Mouse (Mus musculus): Measurements from ENCODE around the gene Olfr1044.

GRCm38 (mm10) chr2:86177720-86178119 is at the start of gene Olfr1044:
- no peak for TF ChIP-seq CTCF (IDR thresholded peaks at IDR 0.05)
- no peak for TF ChIP-seq POLR2A (IDR thresholded peaks at IDR 0.05; ENCODE audit: insufficient read depth, low read depth, low read length)
- no peak for TF ChIP-seq EP300 (IDR thresholded peaks at IDR 0.05; ENCODE audit: insufficient read depth, low read depth, low read length)

Data from heart, adult 2 months (tissue).